Mouse (Mus musculus): ENCODE measurements at regions not wholly inside any gene's neighbourhood (a gene's known extent, or its start where the extent isn't known, plus 50 kb on each side); places are given as distances from the start of the nearest gene placed in this dataset.
"Not testable (repeated sequence)": the region's sequence is repeated elsewhere in the genome, so short reads cannot be mapped to it uniquely, and the experiment has no call there.

- DNase-seq (ENCODE audit: low spot score in 2 of 2): no peak
Observed at GRCm38 (mm10) chr5:100309807-100310165, 106.2 kb downstream of the Sec31a start.

GRCm38 (mm10) chr5:100309071-100309806 lies 106.8 kb downstream of the Sec31a start:
- DNase-seq (ENCODE audit: low spot score in 2 of 2): no peak

DNA sequence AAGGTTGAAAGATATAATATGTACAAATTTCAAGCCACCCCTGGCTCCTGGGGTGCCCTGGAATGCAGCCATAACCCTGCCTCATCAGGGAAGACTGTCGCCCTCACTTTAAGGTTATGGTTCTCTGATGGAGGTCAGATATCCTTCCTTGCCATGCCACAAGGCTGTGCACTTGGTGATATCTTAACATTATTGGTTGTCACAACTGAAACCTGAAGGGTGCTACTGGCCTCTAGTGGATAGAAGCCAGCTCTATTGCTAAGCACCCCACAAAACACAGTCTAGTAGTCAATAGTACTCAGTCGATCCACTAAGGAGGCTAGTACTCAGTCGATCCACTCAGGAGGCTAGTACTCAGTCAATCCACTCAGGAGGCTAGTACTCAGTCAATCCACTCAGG lies 111.6 kb downstream of the Sec31a start:
- no peak for DNase-seq (ENCODE audit: low spot score in 2 of 2)

DNA sequence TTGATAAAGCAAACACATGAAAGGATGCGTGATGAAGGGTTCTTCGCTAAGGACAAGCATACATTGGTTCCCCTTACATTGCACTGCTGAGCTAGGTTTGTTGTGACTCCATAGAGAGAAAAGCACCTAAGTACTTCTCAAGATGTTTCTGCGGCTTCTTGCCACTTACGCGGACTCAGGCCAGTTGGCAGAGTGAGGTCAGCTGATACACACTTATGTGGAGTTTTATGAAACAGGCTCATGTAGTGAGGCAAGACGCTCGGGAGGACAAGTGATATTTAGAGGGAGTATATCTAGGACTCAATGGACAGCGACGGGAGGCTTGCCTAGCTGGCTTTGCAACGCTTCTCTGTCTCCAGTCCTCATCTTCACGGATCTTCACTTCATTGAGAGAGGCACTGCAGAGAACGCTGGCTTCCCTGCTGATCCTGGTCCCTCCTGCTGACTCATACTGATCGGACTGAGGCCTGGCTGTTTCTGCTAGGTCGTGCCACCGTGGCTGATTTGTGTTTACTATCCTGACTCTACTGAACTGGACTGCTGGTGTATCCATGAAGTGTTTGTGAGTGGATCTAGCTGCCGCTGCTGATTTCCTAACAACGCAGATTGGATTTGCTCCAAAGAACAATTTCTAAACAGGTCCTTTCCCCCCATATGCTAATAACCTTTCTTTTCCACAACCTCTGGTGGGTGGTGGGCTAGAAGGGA lies 113.8 kb downstream of the Sec31a start:
- no peak for DNase-seq (ENCODE audit: low spot score in 2 of 2)

- DNase-seq (ENCODE audit: low spot score in 2 of 2): no peak
Observed at GRCm38 (mm10) chr5:100299141-100299540, 116.9 kb downstream of the Sec31a start.

GRCm38 (mm10) chr5:100294189-100294588 lies 121.8 kb downstream of the Sec31a start:
- peak; percentile 6 to 9 for DNase-seq (ENCODE audit: low spot score in 2 of 2)

GRCm38 (mm10) chr5:100280215-100280614 lies 120.6 kb upstream of the Tmem150c start:
- DNase-seq (ENCODE audit: low spot score in 2 of 2): no peak

GRCm38 (mm10) chr5:100279474-100279873 lies 119.9 kb upstream of the Tmem150c start:
- DNase-seq (ENCODE audit: low spot score in 2 of 2): no peak

DNA sequence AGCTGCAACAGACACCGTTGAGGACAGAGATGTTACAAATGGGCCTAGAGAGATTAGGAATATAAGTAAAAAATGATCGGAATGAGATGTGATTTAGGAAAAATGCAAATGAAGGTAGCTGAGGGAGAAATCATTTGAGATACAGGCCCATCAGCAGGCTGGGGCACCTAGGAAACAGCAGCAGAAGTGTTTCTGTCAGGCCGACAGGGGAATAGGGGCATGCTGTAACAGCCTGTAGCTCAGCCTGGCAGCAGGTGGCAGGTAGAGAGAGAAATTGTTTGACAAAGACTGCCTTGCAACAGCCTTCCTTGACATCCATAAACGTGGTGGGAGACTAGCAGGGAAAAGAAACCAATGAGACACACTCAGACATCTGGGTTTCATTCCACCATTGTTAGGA lies 115.1 kb upstream of the Tmem150c start:
- DNase-seq (ENCODE audit: low spot score in 2 of 2): no peak

GRCm38 (mm10) chr5:100271975-100272374 lies 112.4 kb upstream of the Tmem150c start:
- DNase-seq (ENCODE audit: low spot score in 2 of 2): not testable (repeated sequence)

DNA sequence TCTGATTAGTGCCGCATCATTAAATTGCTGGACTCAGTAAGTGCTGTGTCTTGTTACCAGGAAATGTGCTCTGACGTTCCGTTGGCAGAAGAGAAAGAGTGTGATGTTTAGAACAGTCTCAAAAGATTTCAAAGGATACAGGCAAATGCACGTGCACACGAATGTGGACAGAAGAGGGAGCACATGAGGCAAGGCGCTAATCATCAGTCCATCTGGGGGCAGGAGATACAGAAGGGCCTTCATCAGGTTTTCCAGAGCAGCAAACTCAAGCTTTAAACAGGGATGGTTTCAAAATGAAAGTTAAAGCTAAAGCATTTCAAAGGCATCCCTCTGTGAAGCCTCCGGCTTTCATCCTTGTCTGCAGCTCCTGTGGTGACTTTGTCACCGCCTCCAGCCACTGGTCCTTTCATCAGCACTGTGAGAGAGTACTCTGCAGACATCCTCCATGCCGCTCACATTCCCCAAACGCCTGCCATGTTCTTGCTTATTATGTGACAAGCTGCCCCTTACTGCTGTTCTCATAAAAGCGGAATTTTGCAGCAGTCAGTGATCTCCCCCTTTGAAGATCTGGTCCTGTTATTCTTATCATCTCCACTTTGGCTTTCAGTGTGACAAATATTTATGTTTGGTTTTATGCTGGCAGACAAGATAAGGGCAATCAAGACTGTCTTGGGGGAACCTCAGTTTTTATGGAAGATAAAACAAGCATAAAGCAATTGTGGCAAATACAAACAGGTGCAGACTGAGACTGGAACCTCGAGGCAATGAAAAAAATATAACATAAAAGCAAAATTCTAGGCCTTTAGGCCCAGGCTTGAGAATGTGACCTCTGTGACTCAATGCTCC lies 111.5 kb upstream of the Tmem150c start:
- DNase-seq (ENCODE audit: low spot score in 2 of 2): no peak

GRCm38 (mm10) chr5:100268111-100268878 lies 108.7 kb upstream of the Tmem150c start:
- DNase-seq (ENCODE audit: low spot score in 2 of 2): no peak

DNA sequence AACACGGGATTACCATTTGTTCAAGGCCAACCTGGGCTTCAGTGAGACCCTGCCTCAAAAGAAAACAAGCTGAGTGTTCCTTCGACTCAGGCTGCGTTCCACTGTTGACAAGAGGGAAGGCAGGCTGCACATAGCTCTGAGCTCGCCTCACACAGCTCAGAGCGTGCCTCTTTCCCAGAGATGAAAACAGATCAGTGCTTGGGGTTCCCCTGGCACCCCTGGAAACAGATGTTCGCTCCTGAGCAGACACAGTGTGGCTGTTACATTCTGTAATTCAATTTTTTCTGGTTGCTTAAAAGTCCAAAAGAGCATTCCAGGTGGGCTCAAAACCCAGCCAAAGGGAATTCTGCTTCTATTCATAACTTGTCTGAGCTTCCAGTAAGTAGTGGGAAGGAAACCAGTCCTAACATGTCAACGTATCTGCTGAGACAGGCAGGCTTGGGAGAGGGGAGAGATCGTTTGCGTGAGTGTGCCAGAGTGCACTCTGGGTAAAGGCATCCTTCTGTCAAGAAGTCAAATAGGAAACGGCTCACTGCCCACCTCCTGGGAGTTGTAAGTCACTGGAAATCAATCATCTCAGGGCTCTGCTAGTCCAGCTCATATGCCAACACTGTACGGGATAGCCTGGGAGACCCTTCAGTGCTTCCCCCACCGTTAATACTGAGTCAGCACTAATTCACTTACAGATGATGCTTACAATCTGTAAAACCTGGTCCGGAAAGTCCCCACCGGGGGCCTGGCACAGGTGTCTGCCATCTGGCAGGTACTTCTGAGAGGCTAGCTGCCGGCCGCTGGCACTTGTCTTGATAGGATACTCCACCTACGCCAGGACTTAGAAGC lies 107.3 kb upstream of the Tmem150c start:
- DNase-seq (ENCODE audit: low spot score in 2 of 2): no peak

GRCm38 (mm10) chr5:100259803-100260693 lies 100.4 kb upstream of the Tmem150c start:
- DNase-seq (ENCODE audit: low spot score in 2 of 2): no peak

GRCm38 (mm10) chr5:100258952-100259710 lies 99.5 kb upstream of the Tmem150c start:
- DNase-seq (ENCODE audit: low spot score in 2 of 2): peak in 1 of 2 experiments; percentile 6

DNA sequence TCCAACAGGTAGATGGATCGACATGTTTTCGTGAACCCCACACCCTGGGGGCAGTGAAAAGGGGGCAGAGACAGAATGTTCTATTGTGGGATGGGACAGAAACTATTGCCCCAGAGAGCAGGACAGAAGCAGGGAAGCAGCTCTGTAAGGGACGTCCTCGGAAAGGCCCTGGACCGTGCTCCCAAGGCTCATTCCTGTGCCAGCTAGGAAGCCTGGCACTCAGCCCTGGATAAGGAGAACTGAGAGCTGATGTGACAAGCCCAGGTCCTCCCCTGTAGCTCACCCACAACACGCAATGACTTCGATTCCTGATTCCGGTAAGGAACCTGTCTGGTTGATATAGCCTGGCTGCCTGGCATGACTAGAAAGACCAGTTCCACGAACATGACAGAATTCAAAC lies 95.7 kb upstream of the Tmem150c start:
- no peak for DNase-seq (ENCODE audit: low spot score in 2 of 2)

DNA sequence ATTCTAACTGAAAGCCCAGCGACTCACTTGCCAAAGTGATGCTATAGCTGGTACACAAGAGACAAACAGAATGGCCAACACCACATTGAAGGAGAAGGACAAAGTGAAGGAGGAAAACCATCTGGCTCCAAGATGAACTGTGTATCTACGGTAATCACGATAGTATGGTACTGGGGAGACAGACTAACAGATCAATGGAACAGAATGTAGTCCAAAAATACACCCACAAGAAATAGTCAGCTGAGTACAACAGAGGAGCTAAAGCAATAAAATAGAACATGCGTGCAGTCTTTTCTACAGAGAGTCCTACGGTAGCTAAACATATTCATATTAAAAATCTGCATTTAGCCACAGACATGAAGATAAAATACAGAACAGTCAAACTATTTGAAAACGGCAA lies 92.4 kb upstream of the Tmem150c start:
- no peak for DNase-seq (ENCODE audit: low spot score in 2 of 2)

GRCm38 (mm10) chr5:100249757-100250156 lies 90.1 kb upstream of the Tmem150c start:
- DNase-seq (ENCODE audit: low spot score in 2 of 2): no peak

DNA sequence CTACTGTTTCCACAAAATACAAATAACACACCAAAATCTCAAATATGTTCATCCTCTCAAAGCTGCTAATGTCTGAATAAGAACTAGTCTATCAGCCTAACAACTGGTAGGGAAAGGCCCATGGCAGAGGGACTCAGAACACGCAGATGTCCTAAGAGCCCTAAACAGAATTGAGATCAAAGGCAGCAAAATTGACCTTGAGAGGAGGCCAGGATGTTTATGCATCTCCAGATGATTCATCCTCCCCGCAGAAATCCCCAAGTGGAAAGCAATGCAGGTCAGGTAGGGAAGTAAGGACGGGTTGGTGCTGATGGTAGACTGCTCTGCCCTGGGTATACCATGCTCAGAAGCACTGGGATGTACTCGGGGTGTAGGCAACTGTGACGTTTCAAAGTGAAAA lies 89.0 kb upstream of the Tmem150c start:
- no peak for DNase-seq (ENCODE audit: low spot score in 2 of 2)

All from heart, adult 9 months (tissue).